Mouse (Mus musculus): ENCODE results near the gene Aatk. TPM values are rescaled to one million over a fixed set of nuclear protein-coding genes. Genes with fewer than 3 reads are reported as not detected.

Gene Aatk
- polyA plus RNA-seq, 1 experiment from 2014 or later, result 21.9 TPM

DNA sequence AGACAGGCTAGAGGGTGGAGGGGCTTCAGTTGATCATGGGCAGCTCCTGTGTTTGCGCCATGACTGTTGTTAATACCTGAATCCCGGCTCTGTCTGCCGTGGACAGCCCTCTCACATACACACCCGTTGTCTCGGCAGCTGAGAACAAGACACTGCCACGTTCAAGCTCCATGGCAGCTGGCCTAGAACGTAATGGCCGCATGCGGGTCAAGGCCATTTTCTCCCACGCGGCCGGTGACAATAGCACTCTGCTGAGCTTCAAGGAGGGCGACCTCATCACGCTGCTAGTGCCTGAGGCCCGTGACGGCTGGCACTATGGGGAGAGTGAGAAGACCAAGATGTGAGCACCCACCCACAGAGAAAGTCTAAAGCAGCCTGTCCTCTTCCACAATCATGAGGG lies 49.6 kb downstream of the Aatk start:
- ATAC-seq (replicated peaks), result no peak
- no peaks in the 10 kb centered on the region for H3K9me3 ChIP-seq
- no peak overlapping the region for H3K4me2 ChIP-seq (replicated peaks)
- no peak overlapping the region for H3K4me3 ChIP-seq
- no peak overlapping the region for H3K9ac ChIP-seq (replicated peaks)
- H3K36me3 ChIP-seq, result no peaks in the 10 kb centered on the region
- no peak overlapping the region for H3K27ac ChIP-seq (replicated peaks)
- 76% methylated on average over 16 of the region's 16 CpGs for whole genome bisulfite sequencing
- 0 out of 2 replicates have a peak, but pooled peaks cover 4% of the 10 kb centered on the region for H3K4me1 ChIP-seq
- H3K27me3 ChIP-seq, result no peaks in the 10 kb centered on the region

DNA sequence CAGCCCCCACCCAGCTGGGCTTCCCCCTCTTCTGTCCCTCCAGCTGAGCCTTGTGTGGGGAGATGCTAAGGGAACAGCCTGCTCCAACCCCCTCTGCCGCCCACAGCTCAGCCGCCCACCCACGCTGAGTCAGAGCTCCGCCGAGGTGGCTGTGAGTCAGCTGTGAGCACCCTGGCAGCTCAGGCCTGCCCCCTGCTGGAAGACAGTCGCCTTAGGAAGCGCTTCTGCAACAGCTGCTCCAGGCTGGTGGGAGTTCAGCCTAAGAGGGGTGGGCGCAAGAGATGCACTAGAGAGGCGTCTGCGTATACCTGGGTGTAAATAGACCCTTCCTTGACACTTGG lies 55.7 kb downstream of the Aatk start:
- H3K27ac ChIP-seq (replicated peaks), result 0 out of 2 replicates have a peak overlapping the region, but pooled peaks have one; percentile 4
- no peak overlapping the region for H3K9ac ChIP-seq (replicated peaks)
- ATAC-seq (replicated peaks), result peak; percentile 83
- H3K4me2 ChIP-seq (replicated peaks), result no peak overlapping the region
- peaks cover 35% of the 10 kb centered on the region for H3K4me1 ChIP-seq
- H3K4me3 ChIP-seq, result no peak overlapping the region
- H3K9me3 ChIP-seq, result no peaks in the 10 kb centered on the region
- 14% methylated on average over 10 of the region's 10 CpGs for whole genome bisulfite sequencing
- no peaks in the 10 kb centered on the region for H3K27me3 ChIP-seq
- no peaks in the 10 kb centered on the region for H3K36me3 ChIP-seq

DNA sequence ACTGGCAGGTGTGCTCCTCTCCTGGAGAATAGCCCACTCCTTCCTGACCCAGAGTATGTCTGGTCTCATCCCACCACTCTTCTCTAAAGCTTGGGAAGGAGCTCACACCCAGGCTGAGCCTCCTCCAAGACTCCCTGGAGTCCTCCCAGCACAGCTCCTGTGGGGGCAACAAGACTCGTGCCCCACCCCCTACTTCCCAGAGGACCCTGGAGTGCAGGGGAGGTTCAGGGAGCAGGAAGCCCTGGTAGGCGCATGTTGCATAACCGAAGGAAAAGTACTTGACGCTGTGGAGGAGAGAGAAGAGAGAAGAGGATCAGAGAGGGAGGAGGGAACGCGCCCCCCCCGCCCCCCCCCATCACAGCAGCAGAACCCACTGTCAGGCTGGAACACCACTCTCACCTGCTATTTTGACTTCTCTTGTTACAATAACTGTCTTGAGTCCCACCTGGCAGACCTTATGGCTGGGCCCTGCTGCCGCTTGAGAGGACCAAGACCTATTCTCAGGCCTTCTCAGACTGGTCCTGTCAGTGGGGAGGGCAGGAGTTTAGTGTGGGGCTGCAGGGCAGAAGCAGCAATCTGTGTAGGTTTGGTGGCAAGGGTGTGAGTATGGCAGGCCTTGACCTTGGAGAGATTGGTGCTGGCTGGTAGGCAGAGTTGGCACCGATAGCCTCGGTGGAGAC lies 56.2 kb downstream of the Aatk start:
- Histone ChIP-seq H3K4me3 (no peak overlapping the region), H3K9me3 (no peaks in the 10 kb centered on the region), H3K4me1 (peaks cover 35% of the 10 kb centered on the region), H3K4me2 (replicated peaks) (no peak overlapping the region), H3K36me3 (no peaks in the 10 kb centered on the region), H3K27me3 (no peaks in the 10 kb centered on the region), H3K27ac (replicated peaks) (0 out of 2 replicates have a peak overlapping the region, but pooled peaks have one; percentile 4), H3K9ac (replicated peaks) (no peak overlapping the region)
- WGBS, result 52% methylated on average over 10 of the region's 10 CpGs
- peak; percentile 28; the same call in 1 of the 2 replicates for ATAC-seq (replicated peaks)

DNA sequence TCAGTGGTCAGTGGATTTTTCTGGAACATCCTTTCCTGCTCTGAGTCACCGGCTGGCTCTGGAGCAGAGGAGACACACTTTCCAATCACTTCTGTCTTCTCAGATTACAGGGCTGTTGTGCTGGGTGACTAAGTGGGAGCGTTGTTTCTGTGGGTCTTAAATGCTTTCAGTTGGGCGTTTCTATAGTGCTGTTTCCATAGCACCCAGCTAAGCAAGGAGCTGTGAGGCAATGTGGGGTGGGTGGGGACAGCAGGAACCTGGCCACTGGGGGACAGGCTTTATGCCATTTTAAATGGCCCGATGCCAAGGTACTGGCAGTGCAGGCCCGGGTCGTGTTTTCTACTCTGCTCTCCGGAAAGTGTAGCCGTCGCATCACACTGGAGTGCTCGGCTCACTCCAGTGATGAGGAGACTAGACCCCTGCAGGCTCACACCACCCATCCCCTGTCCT lies 57.8 kb downstream of the Aatk start:
- Histone ChIP-seq H3K9ac (replicated peaks) (no peak overlapping the region), H3K4me3 (no peak overlapping the region), H3K27ac (replicated peaks) (peak overlapping the region; percentile 41; the same call in 1 of the 2 replicates), H3K27me3 (no peaks in the 10 kb centered on the region), H3K36me3 (no peaks in the 10 kb centered on the region), H3K4me2 (replicated peaks) (no peak overlapping the region), H3K4me1 (peaks cover 35% of the 10 kb centered on the region), H3K9me3 (no peaks in the 10 kb centered on the region)
- 11% methylated on average over 10 of the region's 10 CpGs for WGBS
- ATAC-seq (replicated peaks), result peak; percentile 42; the same call in 1 of the 2 replicates

DNA sequence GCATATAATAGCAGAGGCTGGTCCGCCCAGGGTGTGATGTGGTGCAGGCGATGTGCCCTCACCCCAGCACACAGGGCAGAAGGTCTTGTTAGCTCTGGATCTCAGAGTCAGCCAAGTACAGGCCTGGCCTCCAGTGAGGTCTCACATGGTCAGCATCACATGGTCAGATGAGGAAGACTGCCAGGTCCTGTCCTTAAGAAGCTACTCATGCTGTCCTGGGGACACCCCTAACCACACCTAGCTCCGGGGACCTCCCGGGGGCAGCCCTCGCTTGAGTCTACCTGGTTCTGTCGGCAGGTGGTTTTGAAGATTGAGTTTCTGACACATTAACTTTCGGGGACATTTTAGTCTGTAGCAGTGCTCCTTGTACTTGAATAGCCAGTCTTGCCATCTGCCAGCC lies 58.6 kb downstream of the Aatk start:
- Histone ChIP-seq H3K4me1 (peaks cover 35% of the 10 kb centered on the region), H3K27ac (replicated peaks) (peak overlapping the region; percentile 41; the same call in 1 of the 2 replicates), H3K27me3 (no peaks in the 10 kb centered on the region), H3K4me2 (replicated peaks) (no peak overlapping the region), H3K4me3 (no peak overlapping the region), H3K9me3 (no peaks in the 10 kb centered on the region), H3K9ac (replicated peaks) (no peak overlapping the region), H3K36me3 (no peaks in the 10 kb centered on the region)
- ATAC-seq (replicated peaks), result no peak
- 87% methylated on average over 7 of the region's 7 CpGs for WGBS

DNA sequence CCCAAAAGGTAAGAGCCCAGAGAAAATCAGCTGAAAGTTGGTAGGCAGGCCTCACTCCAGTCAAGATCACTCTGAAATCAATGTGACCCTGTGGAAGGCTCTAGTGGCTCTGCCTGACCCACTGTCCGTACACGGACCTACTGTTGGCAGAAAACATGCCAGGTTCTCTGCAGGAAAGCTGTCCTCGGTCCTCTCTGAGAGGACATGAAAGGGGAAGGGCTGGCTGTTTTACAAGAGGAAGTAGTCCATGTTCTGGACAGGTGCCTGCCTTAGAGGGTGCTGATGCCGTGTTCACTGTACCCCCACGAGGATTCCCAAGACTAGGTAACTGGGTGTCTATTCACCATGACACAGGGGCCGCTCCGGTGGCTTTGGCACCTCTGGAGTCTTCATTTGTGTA lies 59.1 kb downstream of the Aatk start:
- no peak overlapping the region; the same call in 1 of the 2 replicates for H3K27ac ChIP-seq (replicated peaks)
- 69% methylated on average over 7 of the region's 7 CpGs for WGBS
- no peak for ATAC-seq (replicated peaks)

DNA sequence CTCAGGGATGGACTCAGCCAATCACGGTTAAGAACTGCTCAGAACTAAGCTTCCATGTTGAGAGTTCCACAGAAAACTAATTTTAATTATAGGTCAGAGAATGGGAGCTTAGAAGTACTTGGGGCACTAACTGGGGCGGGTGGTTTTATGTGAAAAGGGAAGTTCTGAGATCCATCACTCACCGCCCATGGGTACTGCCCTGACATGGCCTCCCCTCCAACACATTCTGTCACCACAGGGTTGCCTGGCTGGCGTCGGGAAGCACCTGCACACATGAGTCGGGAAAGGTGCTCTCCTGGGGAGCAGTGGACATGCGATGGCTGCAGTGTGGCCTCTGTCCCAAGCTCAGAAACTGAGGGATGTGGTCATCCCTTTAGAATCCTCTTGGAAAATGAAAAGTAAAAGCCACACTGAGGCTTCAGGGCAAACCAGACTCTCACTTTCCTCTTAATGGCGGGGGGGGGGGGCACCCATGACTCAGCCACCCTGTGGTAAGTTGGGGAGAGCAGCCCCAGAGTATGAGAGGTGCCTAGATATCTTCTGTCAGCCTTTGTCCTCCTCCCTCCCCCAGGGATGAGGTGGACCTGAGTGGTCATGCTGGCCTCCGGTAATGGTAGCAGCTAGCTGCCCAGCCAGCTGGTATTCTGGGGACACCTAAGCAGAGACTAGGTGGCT lies 60.1 kb downstream of the Aatk start:
- Histone ChIP-seq H3K4me1 (peaks cover 35% of the 10 kb centered on the region), H3K27me3 (no peaks in the 10 kb centered on the region), H3K27ac (replicated peaks) (no peak overlapping the region), H3K4me3 (no peak overlapping the region), H3K36me3 (no peaks in the 10 kb centered on the region), H3K9ac (replicated peaks) (no peak overlapping the region), H3K9me3 (no peaks in the 10 kb centered on the region), H3K4me2 (replicated peaks) (no peak overlapping the region)
- 88% methylated on average over 9 of the region's 9 CpGs for WGBS
- no peak for ATAC-seq (replicated peaks)

More for the DNA sequence above, 59.1 kb downstream of the Aatk start:
- no peaks in the 10 kb centered on the region for H3K27me3 ChIP-seq
- H3K36me3 ChIP-seq, result no peaks in the 10 kb centered on the region
- H3K4me1 ChIP-seq, result peaks cover 35% of the 10 kb centered on the region
- H3K9ac ChIP-seq (replicated peaks), result no peak overlapping the region
- H3K9me3 ChIP-seq, result no peaks in the 10 kb centered on the region
- H3K4me2 ChIP-seq (replicated peaks), result no peak overlapping the region
- no peak overlapping the region for H3K4me3 ChIP-seq

DNA sequence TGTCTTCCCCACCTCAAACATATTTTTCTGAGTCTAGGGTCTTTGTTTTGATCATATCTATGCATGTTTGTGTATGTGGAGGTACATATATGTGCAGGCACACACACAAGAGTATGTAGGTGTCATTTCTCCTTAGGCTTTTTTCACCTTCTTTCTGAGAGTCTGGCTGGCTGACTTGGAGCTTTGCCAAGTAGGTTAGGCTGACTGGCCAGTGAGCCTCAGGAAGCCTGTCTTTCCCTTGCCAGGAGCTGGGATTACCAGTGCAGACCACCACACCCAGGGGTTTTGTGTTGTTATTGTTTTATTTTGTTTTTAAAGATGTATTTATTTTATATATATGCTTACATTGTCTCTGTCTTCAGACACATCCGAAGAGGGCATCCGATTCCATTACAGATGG lies 63.8 kb downstream of the Aatk start:
- H3K4me3 ChIP-seq, result no peak overlapping the region
- ATAC-seq (replicated peaks), result no peak
- no peaks in the 10 kb centered on the region for H3K9me3 ChIP-seq
- no peaks in the 10 kb centered on the region for H3K27me3 ChIP-seq
- peaks cover 5% of the 10 kb centered on the region for H3K4me1 ChIP-seq
- H3K27ac ChIP-seq (replicated peaks), result no peak overlapping the region
- H3K36me3 ChIP-seq, result no peaks in the 10 kb centered on the region
- H3K9ac ChIP-seq (replicated peaks), result no peak overlapping the region
- WGBS, result 89% methylated on average over 2 of the region's 2 CpGs
- H3K4me2 ChIP-seq (replicated peaks), result no peak overlapping the region

DNA sequence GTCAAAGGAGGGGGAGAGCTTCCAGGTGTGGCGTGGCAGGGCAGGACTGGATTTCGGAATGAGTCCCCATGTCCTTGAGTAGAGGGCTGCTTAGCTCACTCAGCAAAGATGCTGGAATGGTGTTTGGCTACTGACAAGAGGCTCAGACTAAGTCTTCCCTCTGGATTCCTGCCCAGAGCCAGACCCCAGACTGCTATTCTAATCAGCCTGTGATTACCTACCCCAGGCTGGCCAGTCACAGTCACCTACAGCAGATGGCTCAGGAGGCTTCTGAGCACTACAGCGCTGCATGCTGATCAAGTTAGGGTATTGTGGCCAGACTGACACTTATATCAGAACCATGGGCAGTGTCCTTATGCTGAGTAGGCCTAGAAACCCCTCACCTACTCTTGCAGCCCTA lies 64.7 kb downstream of the Aatk start:
- H3K27me3 ChIP-seq, result no peaks in the 10 kb centered on the region
- H3K36me3 ChIP-seq, result no peaks in the 10 kb centered on the region
- H3K9me3 ChIP-seq, result no peaks in the 10 kb centered on the region
- 85% methylated on average over 3 of the region's 3 CpGs for WGBS
- ATAC-seq (replicated peaks), result no peak
- no peak overlapping the region for H3K4me3 ChIP-seq
- H3K4me1 ChIP-seq, result no peaks in the 10 kb centered on the region; the same call in 1 of the 2 replicates
- no peak overlapping the region for H3K4me2 ChIP-seq (replicated peaks)
- H3K9ac ChIP-seq (replicated peaks), result no peak overlapping the region
- H3K27ac ChIP-seq (replicated peaks), result no peak overlapping the region

DNA sequence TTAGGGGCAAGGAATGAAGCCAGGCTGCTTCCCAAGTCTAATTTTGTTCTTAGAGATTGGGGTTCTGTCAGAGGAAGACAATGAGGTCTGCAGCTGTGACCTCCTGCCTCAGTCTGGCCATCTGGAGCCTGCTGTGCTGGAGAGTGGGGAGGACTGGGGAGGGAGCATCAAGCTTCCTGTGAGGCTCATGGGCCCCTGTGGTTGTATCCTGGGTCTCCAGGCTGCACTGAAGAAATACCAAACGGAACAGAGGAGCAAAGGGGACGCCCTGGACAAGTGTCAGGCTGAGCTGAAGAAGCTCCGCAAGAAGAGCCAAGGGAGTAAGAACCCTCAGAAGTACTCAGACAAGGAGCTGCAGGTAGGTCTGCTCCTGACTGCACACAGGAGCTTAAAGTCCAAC lies 65.2 kb downstream of the Aatk start:
- no peak overlapping the region for H3K4me3 ChIP-seq
- H3K27ac ChIP-seq (replicated peaks), result no peak overlapping the region
- H3K4me2 ChIP-seq (replicated peaks), result no peak overlapping the region
- no peaks in the 10 kb centered on the region for H3K27me3 ChIP-seq
- H3K4me1 ChIP-seq, result no peaks in the 10 kb centered on the region; the same call in 1 of the 2 replicates
- no peak overlapping the region for H3K9ac ChIP-seq (replicated peaks)
- no peaks in the 10 kb centered on the region for H3K9me3 ChIP-seq
- ATAC-seq (replicated peaks), result no peak
- H3K36me3 ChIP-seq, result no peaks in the 10 kb centered on the region
- 77% methylated on average over 3 of the region's 3 CpGs for WGBS

DNA sequence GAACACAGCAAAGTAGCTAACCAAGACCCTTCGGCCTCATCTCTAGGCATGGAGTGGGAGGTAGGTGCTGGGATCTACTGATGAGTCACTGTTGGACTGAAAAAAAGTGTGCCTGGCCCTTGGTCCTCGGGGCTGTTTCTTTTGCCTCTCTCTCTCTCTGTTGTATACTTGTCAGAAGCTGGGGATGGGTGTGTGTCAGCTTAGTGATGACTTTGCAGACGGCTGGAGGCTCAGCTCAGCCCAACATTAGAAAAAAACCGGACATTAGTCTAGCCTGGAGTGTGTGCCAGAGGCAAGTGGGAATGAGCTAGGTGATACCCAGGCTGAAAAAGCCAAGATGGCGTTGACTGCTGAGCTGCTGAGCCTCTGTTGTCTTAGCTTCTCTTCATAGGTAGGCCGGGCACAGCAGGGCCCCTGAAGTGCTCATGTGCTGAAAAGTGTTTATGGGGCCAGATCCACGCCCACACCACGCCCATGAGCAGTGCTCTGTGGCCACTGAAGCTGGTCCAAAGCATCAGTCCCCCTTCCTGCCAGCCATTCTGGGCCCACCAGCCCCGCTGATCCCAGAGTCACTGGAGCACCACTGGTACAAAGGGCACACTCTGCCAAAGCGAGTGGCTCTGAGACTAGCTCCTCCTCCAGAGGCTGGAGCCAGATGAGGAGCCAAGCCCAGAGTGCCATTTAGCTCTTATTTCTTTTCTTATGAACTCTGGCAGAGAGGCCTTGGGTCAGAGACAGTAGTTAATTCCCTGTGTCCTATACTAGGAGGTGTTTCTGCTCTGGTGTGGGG lies 67.2 kb downstream of the Aatk start:
- ATAC-seq (replicated peaks), result no peak
- Histone ChIP-seq H3K9me3 (no peaks in the 10 kb centered on the region), H3K9ac (replicated peaks) (no peak overlapping the region), H3K4me2 (replicated peaks) (no peak overlapping the region), H3K36me3 (no peaks in the 10 kb centered on the region), H3K4me3 (no peak overlapping the region), H3K27ac (replicated peaks) (no peak overlapping the region), H3K27me3 (no peaks in the 10 kb centered on the region), H3K4me1 (no peaks in the 10 kb centered on the region; the same call in 1 of the 2 replicates)
- WGBS, result 81% methylated on average over 10 of the region's 10 CpGs

DNA sequence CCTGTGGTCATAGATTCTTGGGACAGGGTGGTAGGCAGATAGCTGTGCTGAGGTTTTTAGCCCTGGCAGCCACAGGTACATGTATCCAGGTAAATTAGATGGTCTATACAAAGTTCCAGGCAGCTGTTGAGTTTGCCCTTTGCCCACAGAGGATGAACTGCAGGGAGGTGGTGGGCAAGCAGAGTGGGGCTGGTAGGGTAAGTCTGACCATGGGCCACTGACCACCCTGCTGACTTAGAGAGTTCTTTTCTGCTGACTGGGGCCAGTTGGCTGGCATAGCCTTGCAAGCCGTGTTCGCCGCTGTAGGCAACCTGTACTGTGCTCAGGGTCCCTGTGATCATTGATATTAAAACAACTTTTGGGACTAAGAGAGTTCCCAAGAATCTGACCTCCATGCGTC lies 68.3 kb downstream of the Aatk start:
- no peaks in the 10 kb centered on the region for H3K9me3 ChIP-seq
- ATAC-seq (replicated peaks), result no peak
- no peak overlapping the region for H3K9ac ChIP-seq (replicated peaks)
- H3K4me3 ChIP-seq, result no peak overlapping the region
- H3K36me3 ChIP-seq, result no peaks in the 10 kb centered on the region
- H3K27ac ChIP-seq (replicated peaks), result no peak overlapping the region
- H3K27me3 ChIP-seq, result no peaks in the 10 kb centered on the region
- H3K4me2 ChIP-seq (replicated peaks), result no peak overlapping the region
- H3K4me1 ChIP-seq, result no peaks in the 10 kb centered on the region; the same call in 1 of the 2 replicates
- 95% methylated on average over 4 of the region's 4 CpGs for WGBS

Data from forebrain, embryonic 15.5 days (tissue).